Mouse (Mus musculus) heart, adult 2 months (tissue): ENCODE measurements at regions not wholly inside any gene's neighbourhood (a gene's known extent, or its start where the extent isn't known, plus 50 kb on each side); places are given as distances from the start of the nearest gene placed in this dataset.

Experiments
- CTCF ChIP-seq: fragments of 200-600 bp; IDR thresholded peaks from 2 replicates; pipeline ENCODE4 v1.8.1; 2022; ENCODE audit warnings: antibody characterized with exemption, mild to moderate bottlenecking, moderate library complexity
- EP300 ChIP-seq: fragments of 200-500 bp; IDR thresholded peaks from 2 replicates; pipeline ENCODE4 v1.6.1; 2011; ENCODE audit warnings: low read depth, low read length, control low read depth; ENCODE audit not compliant: insufficient read depth
- POLR2A ChIP-seq: fragments of 200-500 bp; IDR thresholded peaks from 2 replicates; pipeline ENCODE4 v1.6.1; 2011; ENCODE audit warnings: mild to moderate bottlenecking, low read depth, low read length, control low read depth; ENCODE audit not compliant: insufficient read depth

DNA sequence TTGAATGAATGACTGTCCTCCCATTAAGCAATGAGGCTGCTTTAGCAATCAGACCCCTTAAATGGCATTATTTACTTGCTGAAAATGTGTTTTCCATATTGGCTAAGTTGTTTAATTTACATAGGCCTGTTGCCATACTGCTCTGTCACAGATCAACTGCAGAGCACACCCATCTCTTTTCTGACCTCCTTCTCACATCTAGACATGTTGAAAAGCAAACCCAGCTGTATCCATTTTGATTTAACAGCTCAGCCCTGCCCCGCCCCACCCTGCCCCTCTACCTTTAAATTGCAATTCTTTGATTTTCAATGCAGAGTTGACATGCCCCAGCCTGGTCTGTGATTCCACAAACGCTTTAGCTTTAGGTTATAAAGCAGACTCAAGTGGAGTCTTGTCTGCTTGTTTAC is 307.5 kb downstream of the Btg1 start:
- no peak for TF ChIP-seq CTCF
- TF ChIP-seq EP300, result no peak
- TF ChIP-seq POLR2A, result no peak
